Mouse (Mus musculus) thymus, postnatal 36 days (tissue): Measurements from ENCODE around the gene Kidins220.
A peak's percentile ranks its signal among the peaks of the same experiment; 100 is the strongest.

Source experiments
- DNase-seq, 2 experiments: peaks; one replicate each; pipeline ENCODE4 v3.0.0; 2022; ENCODE audit warnings: mixed read lengths in 2 of 2

Kidins220 gene

DNA sequence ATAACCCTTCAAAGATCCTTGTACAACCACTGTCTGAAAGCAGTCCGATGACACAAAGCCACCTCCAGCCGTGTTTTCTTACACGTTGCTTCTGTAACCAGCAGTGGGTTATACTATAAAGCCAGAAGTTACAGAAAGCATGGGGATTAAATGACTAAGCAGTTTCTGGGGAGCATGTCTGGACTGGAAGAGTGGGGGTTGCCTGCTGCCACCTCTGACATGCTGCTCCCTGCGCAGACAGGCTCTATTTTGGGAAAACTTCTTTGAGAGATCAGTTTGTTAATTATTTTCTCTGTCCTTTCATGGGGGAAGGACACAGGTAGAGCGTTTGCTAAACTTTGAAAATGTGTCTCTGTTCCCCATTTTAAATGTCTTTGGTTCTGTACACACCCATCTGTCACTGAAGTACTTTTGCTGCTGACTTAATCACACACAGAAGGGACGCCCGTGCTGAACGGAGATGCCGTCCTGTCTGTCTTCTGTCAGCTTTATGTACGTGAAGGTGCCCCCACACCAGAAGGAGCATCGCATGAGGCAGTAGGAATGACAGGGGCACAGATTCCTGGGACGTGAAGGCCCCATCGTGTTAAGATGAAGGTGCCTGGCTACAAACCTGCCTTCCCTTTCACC is 11.2 kb upstream of the Kidins220 start:
- no peak for DNase-seq

DNA sequence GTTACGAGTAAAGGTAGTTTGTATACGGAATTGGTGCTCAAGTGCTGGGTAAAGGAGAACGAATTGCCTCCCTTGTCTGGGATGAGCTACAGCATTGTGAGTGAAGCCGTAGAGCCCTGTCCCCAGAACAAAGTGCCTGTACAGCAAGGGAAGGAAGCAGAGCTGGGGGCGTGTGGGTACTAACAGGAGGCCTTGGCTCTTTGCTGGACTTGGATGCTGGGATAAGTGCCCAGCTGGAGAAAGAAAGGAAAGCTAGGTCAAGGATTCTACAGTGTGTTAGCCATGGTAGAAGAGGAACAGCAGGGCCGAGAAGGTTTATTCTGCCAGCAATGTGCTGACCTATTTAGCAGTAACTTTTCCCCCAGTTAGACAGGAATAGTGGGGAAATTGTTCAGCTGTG is 9.3 kb upstream of the Kidins220 start:
- no peak for DNase-seq

DNA sequence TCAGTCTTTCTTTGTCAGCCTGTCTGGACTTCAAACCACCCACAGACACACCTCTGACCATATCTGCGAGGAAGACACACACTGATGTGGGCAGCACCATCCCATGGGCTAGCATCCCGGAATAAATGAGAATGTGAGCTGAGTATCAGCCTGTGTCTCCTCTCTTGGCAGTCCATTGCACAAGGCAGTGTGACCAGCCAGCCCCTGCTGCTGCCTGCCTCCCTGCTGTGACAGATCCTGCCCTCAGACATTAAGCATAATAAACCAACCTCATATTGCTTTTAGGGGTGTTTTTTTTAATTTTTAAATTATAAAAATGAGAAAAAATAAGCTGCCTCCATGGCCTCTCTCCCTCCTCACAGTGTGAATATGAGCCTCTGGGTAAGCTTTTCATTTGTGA is 8.7 kb upstream of the Kidins220 start:
- DNase-seq = no peak

DNA sequence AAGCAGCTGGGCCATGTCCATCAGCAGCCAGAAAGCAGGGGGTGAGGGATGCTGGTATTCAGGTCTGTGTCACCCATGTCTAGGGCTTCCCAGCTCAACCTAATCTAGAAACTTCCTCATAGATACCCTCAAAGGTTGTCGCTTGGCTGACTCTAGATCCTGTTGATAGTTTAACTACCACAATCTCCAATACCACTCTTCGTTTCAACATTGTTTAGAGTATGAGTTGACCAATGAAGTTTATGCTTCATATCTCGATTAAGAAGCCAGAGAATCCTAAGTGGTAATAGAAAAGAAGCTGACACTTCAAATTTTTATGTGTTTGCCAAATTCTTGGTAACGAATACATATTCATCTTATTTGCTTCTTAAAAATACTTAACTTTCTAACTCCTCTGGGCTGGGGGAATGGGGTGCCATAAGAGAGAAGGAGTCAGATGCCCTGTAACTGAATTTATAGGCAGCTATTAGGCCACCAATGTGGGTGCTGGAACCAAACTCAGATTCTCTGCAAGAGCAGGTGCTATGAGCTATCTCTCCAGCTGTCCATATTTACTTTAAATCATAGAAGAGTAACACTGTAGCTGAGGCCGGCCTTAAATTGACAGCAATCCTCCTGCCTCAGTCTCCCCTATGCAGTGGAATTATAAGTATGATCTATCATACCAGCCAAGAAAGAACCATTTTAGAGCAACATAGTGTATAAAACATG is 3.1 kb upstream of the Kidins220 start:
- no peak for DNase-seq

DNA sequence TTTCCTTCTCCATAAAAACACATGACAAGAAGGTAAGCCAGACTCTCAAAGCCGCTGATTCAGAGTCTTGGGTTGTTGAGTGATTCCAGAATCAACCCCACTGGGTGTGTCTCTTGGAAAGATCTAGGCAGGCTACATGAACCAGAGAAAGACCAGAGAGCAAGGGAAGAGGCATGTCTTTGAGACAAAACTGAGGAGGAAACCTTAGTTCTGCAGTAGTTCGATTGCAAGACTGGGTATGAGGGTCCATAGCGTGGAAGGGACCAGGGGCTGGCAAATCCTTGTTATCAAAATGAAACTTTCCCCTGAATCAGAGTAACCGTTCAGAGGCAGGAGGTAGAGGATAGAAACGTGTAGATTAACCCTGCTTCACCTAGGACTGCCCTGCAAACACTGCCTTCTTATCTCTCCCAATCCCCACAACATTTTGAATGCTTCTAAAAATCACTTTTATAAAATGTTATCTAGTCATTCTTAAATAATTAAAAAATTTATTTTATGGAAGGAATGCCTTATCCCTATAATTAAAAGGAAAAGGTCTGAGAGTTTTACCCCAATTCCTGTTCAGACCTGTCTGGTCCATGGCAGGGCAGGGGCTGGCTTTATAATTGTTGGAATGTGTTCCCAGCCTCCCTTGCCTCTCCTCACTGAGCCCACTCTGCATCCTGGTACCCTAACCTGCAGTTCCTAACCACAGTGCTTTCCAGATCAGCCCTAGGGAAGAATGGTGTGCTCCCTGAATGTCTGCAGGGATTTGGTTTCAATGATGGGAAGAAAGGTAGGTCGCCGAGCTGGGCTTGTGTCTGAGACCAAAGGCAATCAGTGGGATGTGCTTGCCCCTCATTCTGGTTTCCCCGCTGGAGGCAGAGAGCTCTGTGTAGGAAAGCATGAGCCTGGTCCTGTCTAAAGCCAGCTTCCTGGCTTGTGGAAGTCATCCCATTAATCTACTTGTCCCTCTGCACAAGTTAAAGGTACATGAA is 2.1 kb upstream of the Kidins220 start:
- no peak for DNase-seq

- DNase-seq = no peak
Measured at GRCm38 (mm10) chr12:24973586-24973985, 1.1 kb upstream of the Kidins220 start.

DNA sequence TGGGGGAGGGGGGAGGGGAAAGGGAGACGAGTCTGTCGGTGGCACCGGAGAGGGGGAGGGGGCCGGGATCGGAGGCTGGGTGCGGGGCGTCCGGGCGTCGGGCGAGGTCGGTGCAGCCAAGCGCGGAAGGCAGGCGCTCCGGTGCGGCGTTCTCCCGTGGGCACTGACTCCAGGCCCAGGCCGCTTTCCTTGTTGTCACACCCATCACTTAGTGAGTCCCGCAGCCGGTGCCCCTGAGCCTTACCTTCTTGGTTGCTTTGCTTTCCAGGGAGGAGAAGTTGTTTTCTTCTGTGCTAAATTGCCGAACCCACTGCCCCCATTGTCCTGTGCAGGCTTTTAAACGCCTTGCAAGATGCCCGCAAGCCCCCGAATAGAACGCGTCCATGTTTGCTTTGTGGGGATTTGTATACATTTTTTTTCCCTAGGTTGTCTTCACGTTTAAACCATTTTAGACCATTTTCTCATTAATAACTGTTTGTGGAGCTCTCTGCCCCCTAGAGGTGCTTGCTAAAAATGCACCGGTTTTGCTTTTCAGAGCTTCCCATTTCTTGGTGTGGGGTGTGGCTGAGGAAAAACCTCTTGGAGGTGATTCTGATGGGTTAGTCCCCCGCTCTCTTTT is 499 bp downstream of the Kidins220 start:
- peak in 1 of 2 experiments; percentile 50 for DNase-seq

DNA sequence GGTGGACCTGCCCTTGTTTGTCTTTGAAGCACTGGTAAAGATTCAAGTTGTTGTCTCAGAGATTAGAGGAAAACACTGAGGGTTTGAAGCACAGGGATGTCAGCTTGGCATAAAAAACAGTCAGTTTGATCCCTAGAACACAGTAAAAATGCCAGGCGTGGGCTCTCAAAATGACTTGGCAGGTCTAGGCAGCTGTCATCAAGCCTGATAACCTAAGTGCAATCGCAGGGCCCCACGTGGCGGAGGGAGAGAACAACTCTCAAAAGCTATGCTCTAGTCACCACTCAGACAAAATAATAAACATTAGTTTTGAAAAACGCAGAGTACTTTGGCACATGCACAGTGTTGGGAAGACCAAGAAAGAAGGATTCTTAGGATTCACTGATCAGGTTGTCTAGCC is 10.5 kb downstream of the Kidins220 start:
- DNase-seq = no peak

DNA sequence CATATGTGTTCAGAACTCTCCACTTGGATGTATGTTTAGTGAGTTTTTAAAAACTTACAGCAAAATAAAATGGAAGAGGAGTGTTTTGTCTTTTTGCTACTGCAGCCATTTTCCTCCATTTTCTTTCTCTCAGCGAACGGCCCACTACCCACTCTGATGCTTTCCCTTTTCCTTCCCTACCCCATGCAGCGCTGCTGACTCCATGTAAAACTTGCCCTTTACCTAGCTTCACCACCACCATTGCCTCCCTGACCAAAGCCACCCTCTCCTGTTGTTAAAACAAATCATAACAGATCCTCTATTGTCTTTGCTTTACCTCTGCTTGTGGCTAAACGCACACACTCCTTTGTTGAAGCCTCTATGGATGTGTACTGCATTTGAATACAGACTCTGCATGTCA is 20.6 kb downstream of the Kidins220 start:
- DNase-seq = no peak

DNA sequence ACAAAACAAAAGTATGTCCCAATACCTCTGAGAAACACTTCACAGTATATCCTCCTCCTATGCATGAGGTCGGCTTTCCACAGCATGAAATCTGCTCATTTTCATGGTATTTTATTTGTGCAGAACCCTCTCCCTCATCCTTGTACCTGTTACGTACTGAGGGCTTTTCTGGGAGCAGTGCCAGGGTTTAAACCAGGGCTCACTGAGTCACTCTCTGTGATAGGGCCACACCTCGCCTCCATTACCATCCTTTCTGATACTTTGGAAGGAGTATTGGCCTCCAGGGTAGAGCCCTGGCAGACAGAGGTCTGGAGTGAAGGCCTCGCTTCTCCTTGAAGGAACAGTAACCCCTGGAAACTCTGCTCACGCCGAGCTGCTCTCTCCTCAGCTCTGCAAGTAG is 30.6 kb downstream of the Kidins220 start:
- no peak for DNase-seq

GRCm38 (mm10) chr12:25009957-25010356 is 35.2 kb downstream of the Kidins220 start:
- no peak for DNase-seq

DNA sequence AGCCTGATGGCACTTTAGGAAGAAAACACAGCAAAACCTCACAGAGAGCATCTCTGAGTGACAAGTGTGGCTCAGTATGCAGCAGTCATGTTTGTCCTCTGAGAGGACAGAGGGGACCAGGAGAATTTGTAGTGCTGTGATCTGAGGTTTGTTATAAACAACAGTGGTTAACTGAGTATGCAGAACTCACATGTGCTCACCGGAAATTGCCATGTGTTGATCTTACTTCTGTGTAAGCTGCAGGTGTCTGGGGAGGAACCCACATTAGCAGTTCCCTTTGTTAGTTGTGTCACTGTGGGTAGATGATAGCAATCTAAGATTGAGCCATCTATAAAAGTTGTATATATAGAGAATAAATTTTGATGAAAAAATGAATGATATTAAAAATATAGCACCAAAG is 35.7 kb downstream of the Kidins220 start:
- peak in 1 of 2 experiments; percentile 35 for DNase-seq

GRCm38 (mm10) chr12:25011733-25012367 is 37.1 kb downstream of the Kidins220 start:
- DNase-seq = peak in 1 of 2 experiments; percentile 45

DNA sequence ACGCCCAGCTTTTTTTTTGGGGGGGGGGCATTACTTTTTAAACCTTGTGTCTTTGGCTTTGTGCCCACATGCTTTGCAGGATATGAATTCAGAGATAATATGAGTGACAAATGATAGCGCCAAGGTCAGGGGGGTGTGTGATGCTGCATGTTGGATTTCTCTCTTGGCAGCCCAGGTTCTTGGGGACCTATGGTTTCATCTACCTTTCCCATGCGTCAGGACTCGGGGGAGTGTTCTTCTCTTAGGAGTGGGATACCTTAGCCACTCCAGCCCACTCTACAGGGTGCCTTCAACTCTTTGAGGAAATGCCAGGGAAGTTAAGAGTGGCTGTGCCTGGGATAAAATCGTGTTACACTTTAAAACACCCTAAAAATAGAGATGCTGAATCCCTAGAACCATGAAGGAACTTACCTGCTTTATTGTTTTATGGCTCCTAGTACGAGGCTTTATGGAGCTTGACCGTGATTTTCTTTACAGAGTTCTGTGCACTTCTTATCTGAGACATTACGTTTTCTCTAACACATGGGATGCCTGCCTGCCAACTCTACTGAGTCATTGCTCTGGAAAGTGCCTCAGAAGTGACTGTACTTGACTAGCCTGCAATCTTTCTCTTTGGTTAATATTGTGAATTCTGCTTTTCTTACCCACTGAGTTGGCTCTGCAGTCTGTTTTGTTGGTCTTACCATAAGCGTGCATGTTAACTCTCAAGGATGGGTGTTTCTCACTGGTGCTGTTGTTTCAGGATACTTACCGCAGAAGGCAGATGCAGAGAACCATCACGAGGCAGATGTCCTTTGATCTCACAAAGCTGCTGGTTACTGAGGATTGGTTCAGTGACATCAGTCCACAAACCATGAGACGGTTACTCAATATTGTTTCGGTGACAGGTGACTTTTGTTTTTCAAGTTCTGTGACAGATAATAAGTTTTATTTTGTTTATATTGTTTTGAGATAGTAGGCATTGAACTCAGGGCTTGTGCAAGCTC is 38.1 kb downstream of the Kidins220 start:
- peak in 1 of 2 experiments; percentile 36 for DNase-seq

DNA sequence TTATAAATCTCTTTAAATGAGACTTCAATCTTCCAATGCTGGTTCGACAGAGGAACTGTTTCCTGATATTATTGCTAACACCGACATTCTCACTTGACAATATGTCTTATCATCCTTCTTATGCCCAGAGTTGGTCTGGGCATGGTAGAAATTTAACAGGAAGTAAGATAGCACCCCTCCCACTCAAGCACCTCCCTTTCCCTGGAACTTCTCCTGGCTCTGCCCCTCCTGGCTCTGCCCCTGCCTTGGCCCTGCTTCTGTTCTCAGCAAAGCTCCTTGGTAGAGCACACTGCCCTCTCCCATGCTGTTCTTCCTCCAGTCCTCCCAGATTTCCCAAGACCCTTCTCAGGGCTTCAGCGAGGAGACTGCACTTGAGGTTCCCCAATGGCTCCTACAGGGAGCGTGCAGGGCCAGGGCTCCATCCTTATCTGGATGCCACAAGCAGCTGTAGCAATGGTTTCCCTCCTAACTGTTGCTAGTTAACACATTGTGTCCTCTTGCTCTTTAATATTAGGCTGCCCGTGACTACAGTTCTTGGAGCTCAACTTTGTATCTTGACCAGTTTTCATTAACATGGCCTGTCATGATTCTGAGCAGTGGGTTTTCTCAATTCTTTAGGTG is 39.7 kb downstream of the Kidins220 start:
- DNase-seq = no peak

- DNase-seq = no peak
Measured at GRCm38 (mm10) chr12:25014938-25015337, 40.2 kb downstream of the Kidins220 start.

DNA sequence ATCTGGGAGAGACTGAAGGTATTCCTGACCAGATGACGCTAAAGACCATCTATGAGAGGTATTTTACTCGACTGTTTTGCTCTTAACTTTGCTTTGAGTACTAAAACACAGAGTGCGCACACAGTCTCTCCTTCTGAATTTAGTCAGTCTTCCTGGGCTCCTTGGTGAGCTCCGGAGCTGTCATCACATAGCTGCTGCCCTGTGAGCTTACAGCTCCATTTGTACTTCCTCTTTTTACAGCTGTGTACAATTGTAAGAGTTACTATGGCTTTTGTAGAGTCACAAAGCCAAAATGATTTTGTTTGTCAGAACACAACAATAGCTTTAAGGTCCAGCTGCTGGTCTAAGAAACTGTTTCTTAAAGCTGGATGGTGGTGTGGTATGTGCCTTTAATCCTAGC is 42.3 kb downstream of the Kidins220 start:
- no peak for DNase-seq

DNA sequence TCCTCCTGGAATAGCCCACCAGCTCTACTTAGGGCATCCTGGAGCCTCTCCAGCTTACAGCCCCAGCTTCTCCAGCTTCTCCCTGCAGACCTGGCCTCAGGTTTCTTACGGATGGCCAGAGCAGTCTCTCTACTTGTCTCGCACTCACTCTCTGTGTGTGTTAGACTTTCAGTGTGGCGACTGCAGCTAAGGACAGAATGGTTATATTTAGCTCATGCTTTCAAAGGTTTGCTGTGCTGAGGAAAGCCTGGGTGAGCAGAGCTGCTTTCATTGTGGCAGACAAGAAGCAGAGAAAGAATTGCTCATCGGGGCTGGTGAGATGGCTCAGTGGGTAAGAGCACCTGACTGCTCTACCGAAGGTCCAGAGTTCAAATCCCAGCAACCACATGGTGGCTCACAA is 46.3 kb downstream of the Kidins220 start:
- no peak for DNase-seq

- peak in 1 of 2 experiments; percentile 32 for DNase-seq
Measured at GRCm38 (mm10) chr12:25024862-25025545, 50.3 kb downstream of the Kidins220 start.

GRCm38 (mm10) chr12:25026308-25026707 is 51.6 kb downstream of the Kidins220 start:
- no peak for DNase-seq
